Mouse (Mus musculus): ENCODE measurements around the gene Prkd2. TPM values are rescaled to one million over a fixed set of nuclear protein-coding genes. Genes with fewer than 3 reads are reported as not detected.

Gene Prkd2
- 10 to 100 TPM in 1 of 2 experiments, 1 to 10 TPM in 1; 2.9 to 13.1 TPM for polyA plus RNA-seq (2012; fragmentation: generic; extraction: Trizol)

DNA sequence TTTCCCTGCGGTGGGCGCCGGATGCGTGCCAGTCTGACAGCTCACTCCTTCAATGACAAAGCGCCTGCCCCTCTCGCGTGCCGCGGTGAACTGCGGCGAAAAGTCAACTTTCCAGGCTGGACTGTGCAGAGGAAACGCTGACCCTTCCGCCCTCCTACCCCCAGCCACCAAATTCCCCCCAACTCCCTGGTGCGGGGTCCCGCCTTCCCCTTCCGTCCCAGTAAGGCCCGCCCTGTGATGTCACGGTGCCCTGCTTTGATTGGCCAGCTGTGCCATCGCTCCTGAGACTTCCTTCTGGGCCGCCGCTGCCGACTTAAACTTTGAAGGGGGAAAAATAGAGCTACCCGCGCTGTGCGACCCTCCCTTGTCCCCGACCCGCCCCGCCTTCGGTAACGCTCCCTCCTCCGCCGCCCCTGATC is at the start of gene Prkd2:
Gene Prkd2 (plus strand): TSS at position 258 of the 419 bp plus-strand sequence.

DNA sequence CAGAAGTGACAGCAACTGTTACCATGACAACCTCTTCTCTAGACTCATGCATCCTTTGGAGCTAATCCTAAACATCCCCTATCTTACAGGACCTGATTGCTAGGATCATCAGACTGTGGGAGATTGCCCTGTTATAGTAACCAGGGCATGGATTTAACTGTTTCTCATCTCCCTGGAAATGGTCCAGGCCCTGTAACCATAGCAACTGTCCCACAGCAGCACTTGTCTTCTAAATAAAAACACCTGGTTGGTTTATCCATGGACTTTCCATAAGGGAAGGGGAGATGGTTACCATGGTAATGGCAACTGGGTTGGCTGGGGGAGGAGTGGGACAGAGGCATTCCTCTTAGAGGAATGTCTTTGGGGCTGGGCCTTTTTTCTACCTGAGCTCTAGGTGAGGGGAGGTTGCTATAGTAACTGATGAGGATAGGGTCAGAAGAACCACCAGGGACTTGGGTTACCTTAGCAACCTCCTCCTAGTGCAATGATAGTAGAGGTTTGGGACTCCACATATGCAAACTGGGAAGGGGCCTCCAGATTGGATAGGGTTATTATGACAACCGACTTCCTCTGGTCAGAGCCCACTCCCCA is 27.3 kb upstream of the Prkd2 start, which contains the start of gene Strn4:
Gene Strn4 (plus strand): TSS at position 539 of the 591 bp plus-strand sequence.

DNA sequence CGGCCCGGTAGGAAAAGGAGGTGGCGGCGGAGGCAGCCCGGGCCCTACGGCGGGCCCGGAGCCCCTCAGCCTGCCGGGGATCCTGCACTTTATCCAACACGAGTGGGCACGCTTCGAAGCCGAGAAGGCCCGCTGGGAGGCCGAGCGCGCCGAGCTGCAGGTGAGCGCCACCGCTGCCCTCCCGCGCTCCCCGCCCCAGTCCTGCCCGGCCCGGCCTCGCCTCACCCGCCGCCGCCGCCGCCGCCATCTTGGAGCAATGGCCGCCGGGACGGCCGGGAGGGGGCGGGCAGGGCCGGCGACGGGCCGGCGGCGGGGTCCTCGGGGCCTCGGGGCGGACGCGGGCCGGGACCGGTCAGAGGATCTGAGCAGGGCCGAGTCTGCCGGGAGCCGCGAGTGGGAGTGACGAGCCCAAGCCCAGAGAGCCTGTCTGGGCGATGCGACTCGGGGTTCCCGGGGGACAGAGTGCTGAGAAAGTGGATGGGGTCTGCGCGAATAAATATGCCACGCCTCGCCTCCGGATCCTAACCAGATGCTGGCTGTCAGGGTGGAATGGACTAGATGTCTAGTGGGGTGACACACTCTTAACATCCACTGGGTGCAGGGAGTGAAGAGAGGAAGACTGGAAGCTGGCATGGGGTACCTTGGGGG is 26.1 kb upstream of the Prkd2 start, which contains the start of gene Fkrp:
Gene Fkrp (minus strand): TSS at position 258 of the 648 bp plus-strand sequence.

DNA sequence AGATGAGACGGTGACA is 32.4 kb downstream of the Prkd2 start, which contains the start of gene Dact3:
Gene Dact3 (plus strand): TSS at position 8 of the 16 bp plus-strand sequence.

DNA sequence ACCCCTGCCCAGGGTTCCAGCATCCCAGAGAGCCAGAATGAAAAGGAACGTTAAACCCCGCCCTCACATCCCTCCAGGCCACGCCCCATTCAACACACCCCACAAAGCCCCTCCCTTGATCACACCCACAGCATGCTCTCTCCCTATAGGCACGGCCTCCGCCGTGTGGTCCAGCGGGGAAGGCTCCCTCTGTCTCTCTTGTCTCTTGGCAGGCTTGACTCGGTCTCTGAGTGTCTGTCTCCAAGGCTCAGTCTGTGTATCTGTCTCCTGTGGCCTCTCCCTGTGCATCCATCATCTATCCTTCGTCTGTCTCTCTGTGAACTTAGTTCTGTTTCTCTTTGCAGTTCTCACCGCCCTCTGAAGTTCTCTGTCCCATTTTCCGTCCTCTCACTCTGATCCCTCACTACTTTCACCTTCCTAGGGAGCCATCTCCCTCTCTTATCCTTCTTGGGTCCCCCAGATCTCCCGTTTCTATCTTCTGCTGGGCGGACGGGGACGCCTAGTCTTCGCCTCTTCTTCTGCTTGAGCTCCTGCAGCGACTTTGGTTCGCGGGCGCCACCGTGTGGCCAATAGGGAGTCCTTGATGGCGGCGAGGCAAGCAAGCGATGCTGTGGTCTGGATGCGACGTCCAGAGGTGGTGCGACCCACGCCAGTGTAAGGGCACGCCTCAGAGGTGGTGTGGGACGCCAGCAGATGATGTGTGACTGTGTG is 49.1 kb downstream of the Prkd2 start, which contains the start of gene Gng8:
Gene Gng8 (plus strand): TSS at position 146 of the 711 bp plus-strand sequence.

DNA sequence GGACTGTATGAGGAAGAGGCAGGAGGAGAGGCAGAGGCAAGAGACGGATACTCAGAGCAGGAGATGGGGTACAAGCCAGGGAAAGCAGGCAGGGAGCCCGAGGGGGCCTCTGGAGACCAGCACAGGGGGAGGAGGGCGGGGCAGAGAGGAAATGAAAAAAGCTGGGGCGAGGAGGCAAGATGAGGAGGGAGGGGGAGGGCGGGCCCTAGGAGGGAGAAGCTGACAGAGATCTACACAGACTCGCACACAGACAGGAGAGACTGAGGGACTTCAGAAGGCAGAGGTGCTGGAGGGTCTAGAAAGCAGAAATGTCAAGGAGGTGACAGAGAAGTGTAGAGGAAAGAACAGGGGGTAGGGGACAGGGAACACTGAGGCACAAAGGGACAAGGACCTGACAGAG is 63.6 kb downstream of the Prkd2 start, which contains the start of gene Ptgir:
Gene Ptgir (plus strand): TSS at position 210 of the 400 bp plus-strand sequence.

Other genes with a start within 250 kb of the Prkd2 start
- gene Arhgap35, start 227.9 kb upstream of the Prkd2 start, polyA plus RNA-seq (2012; fragmentation: generic; extraction: Trizol) = 10 to 100 TPM in 1 of 2 experiments, 1 to 10 TPM in 1; 3.6 to 26.5 TPM
- not detected for gene Ceacam15, start 167.2 kb upstream of the Prkd2 start, polyA plus RNA-seq (2012; fragmentation: generic; extraction: Trizol)
- not detected for gene Ceacam9, start 121.0 kb upstream of the Prkd2 start, polyA plus RNA-seq (2012; fragmentation: generic; extraction: Trizol)
- 100 to 1,000 TPM; 475 to 564 TPM for gene Ap2s1, start 104.5 kb upstream of the Prkd2 start, polyA plus RNA-seq (2012; fragmentation: generic; extraction: Trizol)
- 10 to 100 TPM in 1 of 2 experiments, 1 to 10 TPM in 1; 4.3 to 13.9 TPM for gene Slc1a5, start 61.6 kb upstream of the Prkd2 start, polyA plus RNA-seq (2012; fragmentation: generic; extraction: Trizol)
- gene Strn4, start 27.0 kb upstream of the Prkd2 start, polyA plus RNA-seq (2012; fragmentation: generic; extraction: Trizol) = 10 to 100 TPM; 25.0 to 45.4 TPM
- gene Fkrp, start 26.2 kb upstream of the Prkd2 start, polyA plus RNA-seq (2012; fragmentation: generic; extraction: Trizol) = 10 to 100 TPM; 10.2 to 21.8 TPM
- 10 to 100 TPM in 1 of 2 experiments, 1 to 10 TPM in 1; 6.5 to 21.0 TPM for gene Dact3, start 32.4 kb downstream of the Prkd2 start, polyA plus RNA-seq (2012; fragmentation: generic; extraction: Trizol)
- gene Gng8, start 48.9 kb downstream of the Prkd2 start, polyA plus RNA-seq (2012; fragmentation: generic; extraction: Trizol) = 10 to 100 TPM in 1 of 2 experiments, 1 to 10 TPM in 1; 8.6 to 27.3 TPM
- 1 to 10 TPM in 1 of 2 experiments, under 1 TPM in 1; 0.85 to 3.9 TPM for gene Ptgir, start 63.6 kb downstream of the Prkd2 start, polyA plus RNA-seq (2012; fragmentation: generic; extraction: Trizol)
- gene Calm3, start 81.2 kb downstream of the Prkd2 start, polyA plus RNA-seq (2012; fragmentation: generic; extraction: Trizol) = 100 to 1,000 TPM; 163 to 504 TPM
- under 1 TPM in 1 of 2 experiments, not detected in 1; 0.01 TPM for gene Pnmal2, start 101.8 kb downstream of the Prkd2 start, polyA plus RNA-seq (2012; fragmentation: generic; extraction: Trizol)
- not detected for gene Pnmal1, start 116.8 kb downstream of the Prkd2 start, polyA plus RNA-seq (2012; fragmentation: generic; extraction: Trizol)
- gene Gm42372, start 140.2 kb downstream of the Prkd2 start, polyA plus RNA-seq (2012; fragmentation: generic; extraction: Trizol) = not detected
- gene Ccdc8, start 149.8 kb downstream of the Prkd2 start, polyA plus RNA-seq (2012; fragmentation: generic; extraction: Trizol) = under 1 TPM; 0.02 to 0.81 TPM
- 10 to 100 TPM; 43.1 to 92.9 TPM for gene Ppp5c, start 185.0 kb downstream of the Prkd2 start, polyA plus RNA-seq (2012; fragmentation: generic; extraction: Trizol)
- gene Hif3a, start 219.5 kb downstream of the Prkd2 start, polyA plus RNA-seq (2012; fragmentation: generic; extraction: Trizol) = not detected
- gene Psg16, start 231.1 kb downstream of the Prkd2 start, polyA plus RNA-seq (2012; fragmentation: generic; extraction: Trizol) = not detected

All from C3H10T1/2 (cell line).